Mouse (Mus musculus) cortical plate, adult 2 months (tissue): ENCODE measurements around the gene Sbf2. TPM values are rescaled to one million over a fixed set of nuclear protein-coding genes. Genes with fewer than 3 reads are reported as not detected.

Experiments used
- H3K27ac ChIP-seq: fragments of 200-500 bp; 2 replicates; pipeline ENCODE4 v1.5.1; 2012; ENCODE audit warnings: low read length, control low read depth, inconsistent platforms; ENCODE audit not compliant: insufficient read depth
- H3K4me1 ChIP-seq: fragments of 200-500 bp; 2 replicates; pipeline ENCODE4 v1.6.1; 2011; ENCODE audit warnings: low read length; ENCODE audit not compliant: control insufficient read depth, insufficient read depth
- H3K4me3 ChIP-seq: fragments of 200-500 bp; 2 replicates; pipeline ENCODE4 v1.5.1; 2011; ENCODE audit warnings: mild to moderate bottlenecking, low read length, control low read depth; ENCODE audit not compliant: insufficient read depth
- CTCF ChIP-seq: fragments of 200-500 bp; IDR thresholded peaks from 2 replicates; pipeline ENCODE4 v1.5.1; 2011; ENCODE audit warnings: mild to moderate bottlenecking, control low read depth, low read length; ENCODE audit not compliant: insufficient read depth; ENCODE audit errors: extremely low read depth
- POLR2A ChIP-seq: fragments of 200-500 bp; IDR thresholded peaks from 2 replicates; pipeline ENCODE4 v1.6.1; 2011; ENCODE audit warnings: mild to moderate bottlenecking, low read length, control low read depth; ENCODE audit not compliant: insufficient read depth; ENCODE audit errors: extremely low read depth
- polyA plus RNA-seq: library from polyadenylated mRNA; depleted of rRNA; stranded (reverse); fragments of >200 nt; gene quantifications from 2 replicates; pipeline ENCODE4 v1.2.3, GENCODE M21; 2012; rRNA removed

The Sbf2 gene
- 32.8 and 34.2 TPM in 2 replicates for polyA plus RNA-seq

GRCm38 (mm10) chr7:110614133-110615063 is at the start of gene Sbf2:
Gene Sbf2 (minus strand): TSS chr7:110614922.
- peak within 1 kb of the TSS; percentile 55 for H3K4me3 ChIP-seq
- peaks cover 4% of the 10 kb centered on the region for H3K4me1 ChIP-seq
- TF ChIP-seq POLR2A (peak; percentile 34; the same call in 1 of the 2 replicates), CTCF (no peak)
- peak within 1 kb of the TSS; percentile 93 for H3K27ac ChIP-seq

- H3K27ac ChIP-seq = no peak overlapping the region
- H3K4me1 ChIP-seq = no peaks in the 10 kb centered on the region
- H3K4me3 ChIP-seq = no peak overlapping the region
- TF ChIP-seq POLR2A = no peak
- TF ChIP-seq CTCF = no peak
Observed at GRCm38 (mm10) chr7:110658378-110658928, 43.7 kb upstream of the Sbf2 start.

- no peak overlapping the region for H3K4me3 ChIP-seq
- no peaks in the 10 kb centered on the region for H3K4me1 ChIP-seq
- H3K27ac ChIP-seq = no peak overlapping the region
- TF ChIP-seq CTCF (no peak), POLR2A (no peak)
Observed at GRCm38 (mm10) chr7:110655966-110656365, 41.2 kb upstream of the Sbf2 start.

GRCm38 (mm10) chr7:110655230-110655629 is 40.5 kb upstream of the Sbf2 start:
- H3K4me3 ChIP-seq = no peak overlapping the region
- H3K27ac ChIP-seq = no peak overlapping the region
- TF ChIP-seq CTCF (no peak), POLR2A (no peak)
- H3K4me1 ChIP-seq = no peaks in the 10 kb centered on the region

GRCm38 (mm10) chr7:110651091-110651490 is 36.4 kb upstream of the Sbf2 start:
- Histone ChIP-seq H3K4me3 (no peak overlapping the region), H3K27ac (no peak overlapping the region), H3K4me1 (no peaks in the 10 kb centered on the region)
- no peak for TF ChIP-seq POLR2A

- Histone ChIP-seq H3K4me3 (no peak overlapping the region), H3K27ac (no peak overlapping the region), H3K4me1 (no peaks in the 10 kb centered on the region)
- TF ChIP-seq CTCF (no peak), POLR2A (no peak)
Observed at GRCm38 (mm10) chr7:110650491-110650890, 35.8 kb upstream of the Sbf2 start.

GRCm38 (mm10) chr7:110649133-110649987 is 34.6 kb upstream of the Sbf2 start:
- TF ChIP-seq CTCF (no peak), POLR2A (no peak)
- no peaks in the 10 kb centered on the region for H3K4me1 ChIP-seq
- no peak overlapping the region for H3K4me3 ChIP-seq
- H3K27ac ChIP-seq = no peak overlapping the region

- TF ChIP-seq POLR2A = no peak
- TF ChIP-seq CTCF = no peak
- no peaks in the 10 kb centered on the region for H3K4me1 ChIP-seq
- no peak overlapping the region for H3K4me3 ChIP-seq
- H3K27ac ChIP-seq = no peak overlapping the region
Observed at GRCm38 (mm10) chr7:110648455-110649085, 33.8 kb upstream of the Sbf2 start.
